Mouse (Mus musculus) thymus, postnatal 0 days (tissue): ENCODE measurements around the gene Fam131c. TPM values are rescaled to one million over a fixed set of nuclear protein-coding genes. Genes with fewer than 3 reads are reported as not detected.
A peak's percentile ranks its signal among the peaks of the same experiment; 100 is the strongest.

Experiments used
- DNase-seq: peaks from one replicate; pipeline ENCODE4 v3.0.0-alpha.2; 2015; ENCODE audit warnings: low spot score
- polyA plus RNA-seq: library from polyadenylated mRNA; unstranded; fragments of >200 nt; fragmentation: Nextera tagmentation; extraction: Ambion mirVana; gene quantifications from 2 replicates; pipeline ENCODE4 v1.2.1, GENCODE M21; 2015

Gene Fam131c
- polyA plus RNA-seq, 1 experiment from 2014 or later, result 0.25 TPM

DNA sequence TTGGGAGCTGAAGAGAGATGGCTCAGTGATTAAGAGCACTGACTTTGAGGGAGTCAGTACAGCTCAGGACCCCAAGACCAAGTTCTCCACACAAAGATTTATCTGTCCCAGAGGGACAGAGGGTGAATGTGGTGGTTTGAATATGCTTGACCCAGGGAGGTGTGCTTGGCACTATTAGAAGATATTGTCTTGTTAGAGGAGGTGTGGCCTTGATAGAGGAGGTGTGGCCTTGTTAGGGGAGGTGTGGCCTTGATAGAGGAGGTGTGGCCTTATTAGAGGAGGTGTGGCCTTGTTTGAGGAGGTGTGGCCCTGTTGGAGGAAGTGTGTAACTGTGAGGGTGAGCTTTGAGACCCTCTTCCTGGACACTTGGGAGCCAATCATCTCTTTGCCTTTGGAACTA lies 10.2 kb upstream of the Fam131c start:
- no peak for DNase-seq

DNA sequence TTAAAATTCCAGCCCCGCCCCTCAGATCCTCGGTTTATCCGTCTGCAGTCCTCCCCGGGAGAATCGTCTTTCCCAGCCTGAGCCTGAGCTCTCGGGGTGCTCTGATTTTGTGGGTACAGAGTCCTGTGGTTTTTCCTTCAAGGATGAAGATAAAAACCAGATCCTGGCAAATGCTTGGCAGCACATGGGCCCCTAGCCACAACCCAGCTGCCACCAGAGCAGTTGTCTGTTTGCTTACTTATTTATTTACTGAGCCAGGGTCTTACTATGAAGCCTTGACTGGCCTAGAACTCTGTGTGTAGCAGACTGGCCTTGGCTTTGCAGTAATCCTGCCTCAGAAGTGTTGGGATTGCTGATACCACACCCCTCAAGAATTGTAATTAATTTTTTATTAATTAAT lies 8.8 kb upstream of the Fam131c start:
- no peak for DNase-seq

DNA sequence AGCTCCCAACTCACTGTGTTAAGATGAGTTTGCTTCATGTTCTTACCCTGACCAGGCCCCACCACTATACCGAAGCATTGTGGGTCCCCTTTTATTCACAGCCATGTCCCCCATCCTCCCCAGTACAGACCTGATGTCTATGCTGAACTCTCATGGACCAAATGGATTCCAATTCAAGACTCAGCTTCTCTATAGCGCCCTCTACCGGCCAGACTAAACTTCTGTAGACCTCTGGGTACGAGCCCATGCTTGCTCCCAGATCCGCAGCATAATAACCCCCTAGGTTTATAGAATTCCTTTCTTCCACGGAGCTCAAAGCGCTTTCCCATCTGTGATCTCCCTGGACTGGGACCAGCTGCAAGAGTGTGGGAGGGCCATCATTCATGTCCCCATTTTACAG lies 7.2 kb upstream of the Fam131c start:
- peak; percentile 33 for DNase-seq

DNA sequence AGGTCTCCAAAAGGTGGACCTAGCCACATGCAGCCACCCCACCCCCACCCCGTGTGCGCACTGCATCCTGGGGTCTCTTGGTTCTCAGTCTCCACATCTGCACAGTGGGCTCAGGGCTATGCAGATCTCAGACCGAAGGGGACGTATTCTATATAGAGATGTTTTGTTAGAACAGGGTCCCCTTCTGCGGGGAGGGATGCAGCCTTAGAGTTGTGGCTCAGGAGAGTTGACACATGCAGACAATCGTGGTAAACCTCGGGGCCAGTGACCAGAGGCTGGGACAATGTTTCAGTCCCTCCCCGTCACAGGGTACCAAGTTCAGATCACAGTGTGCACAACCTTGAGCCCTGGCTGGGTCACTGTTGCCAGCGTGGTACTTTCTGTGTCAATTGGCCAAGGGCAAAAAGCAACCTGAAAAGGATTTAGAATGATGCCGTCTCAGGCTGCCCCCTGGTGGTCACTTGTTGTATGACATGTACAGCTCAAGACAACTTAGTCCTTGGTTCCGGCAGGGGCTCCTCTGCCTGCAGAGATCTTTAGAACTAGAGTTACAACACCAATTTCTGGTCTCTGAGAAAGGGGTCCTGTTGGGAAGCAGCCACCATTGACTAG lies 5.0 kb upstream of the Fam131c start:
- DNase-seq, result peak; percentile 73

DNA sequence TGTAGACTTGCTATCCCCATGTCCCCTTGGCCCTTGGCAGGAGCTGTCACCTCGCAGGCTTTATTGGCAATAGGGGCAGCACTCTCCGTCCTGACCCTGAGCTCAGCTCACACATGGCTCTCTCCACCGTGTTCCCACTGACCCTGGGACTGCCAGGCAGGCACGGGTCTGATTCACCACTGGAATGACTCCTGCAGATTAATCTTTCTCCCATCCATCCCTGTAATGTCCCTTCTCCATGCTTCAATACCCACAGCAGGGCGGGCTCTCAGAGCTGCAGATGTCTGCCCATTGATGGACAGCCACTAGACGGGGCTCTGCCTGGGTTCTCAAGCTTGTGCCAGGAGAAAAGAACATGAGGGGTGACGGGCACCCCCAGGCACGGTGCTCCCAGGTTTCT lies 2.9 kb upstream of the Fam131c start:
- no peak for DNase-seq

DNA sequence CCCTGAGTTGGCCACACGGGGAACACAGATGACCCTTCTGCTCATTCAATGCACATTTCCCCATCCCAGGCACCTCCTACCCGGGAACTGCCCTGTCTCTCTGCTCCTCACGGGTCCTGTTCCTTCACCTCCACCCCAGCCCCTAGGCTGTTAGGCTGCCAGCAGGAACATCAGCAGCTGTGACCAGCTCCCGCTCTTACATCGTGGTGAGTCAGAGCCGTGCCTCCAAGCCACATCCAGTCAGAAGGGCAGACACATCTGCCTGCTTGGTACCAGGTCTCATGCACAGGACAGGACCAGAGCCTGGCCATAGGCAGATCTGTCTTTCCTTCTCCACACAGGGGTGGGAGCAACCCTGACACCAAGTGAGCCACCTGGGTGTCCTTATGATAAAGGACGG lies 2.1 kb upstream of the Fam131c start:
- no peak for DNase-seq

DNA sequence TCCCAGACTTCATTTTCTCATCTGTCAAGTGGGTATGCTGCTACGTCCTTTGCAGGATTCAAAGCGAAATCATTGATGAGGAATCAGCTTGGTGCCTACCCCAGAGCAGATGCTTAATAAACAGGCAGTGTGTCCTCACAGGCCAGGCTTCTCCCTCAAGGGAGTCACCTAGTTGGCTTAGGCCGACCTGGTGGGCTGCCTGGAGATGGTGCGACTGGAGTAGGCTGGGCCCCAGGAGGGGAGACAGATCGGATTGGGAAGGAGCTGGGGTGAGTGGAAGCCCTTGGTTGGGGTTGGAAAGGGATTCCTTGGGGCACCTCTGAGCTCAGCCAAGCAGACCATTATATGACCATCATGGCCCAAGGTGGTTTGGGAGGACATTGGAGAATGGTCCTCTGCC lies 4.4 kb downstream of the Fam131c start:
- DNase-seq, result no peak

DNA sequence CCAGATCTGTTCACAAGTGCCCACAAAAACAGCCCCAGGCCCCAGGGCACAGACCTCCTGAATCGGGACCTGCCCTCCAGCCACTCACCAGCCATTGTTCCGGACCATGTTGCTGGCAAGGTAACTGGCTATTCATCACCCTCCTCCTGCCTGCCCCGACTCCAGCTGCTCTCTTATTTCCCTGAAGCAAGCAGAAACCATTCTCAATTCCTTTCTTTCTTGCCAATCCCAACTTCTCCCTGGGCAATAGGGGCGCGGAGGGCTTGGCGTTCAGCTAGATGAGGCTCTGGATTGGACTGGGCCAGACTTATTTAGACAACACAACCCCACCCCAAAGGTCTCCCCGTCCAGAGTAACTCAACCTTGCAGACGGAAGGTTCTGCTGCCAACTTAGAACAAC lies 11.7 kb downstream of the Fam131c start:
- DNase-seq, result no peak

DNA sequence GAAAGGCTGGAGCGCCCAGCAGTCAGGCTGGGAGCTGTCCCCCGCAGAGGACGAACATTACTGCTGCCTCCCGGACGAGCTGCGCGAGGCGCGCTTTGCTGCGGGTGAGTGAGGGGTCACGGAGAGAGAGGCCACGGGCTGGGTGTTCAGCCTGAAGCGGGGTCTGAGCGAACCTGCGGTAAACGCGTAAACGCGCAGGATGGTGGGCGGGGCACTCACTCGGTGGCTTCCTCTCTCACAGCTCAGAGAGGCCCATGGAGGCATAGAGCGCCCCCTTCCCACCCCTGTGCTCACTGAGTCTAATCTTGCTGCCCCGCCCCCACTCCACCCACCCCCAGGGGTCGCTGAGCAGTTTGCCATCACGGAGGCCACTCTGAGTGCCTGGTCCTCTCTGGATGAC lies 14.4 kb downstream of the Fam131c start:
- DNase-seq, result peak; percentile 21

DNA sequence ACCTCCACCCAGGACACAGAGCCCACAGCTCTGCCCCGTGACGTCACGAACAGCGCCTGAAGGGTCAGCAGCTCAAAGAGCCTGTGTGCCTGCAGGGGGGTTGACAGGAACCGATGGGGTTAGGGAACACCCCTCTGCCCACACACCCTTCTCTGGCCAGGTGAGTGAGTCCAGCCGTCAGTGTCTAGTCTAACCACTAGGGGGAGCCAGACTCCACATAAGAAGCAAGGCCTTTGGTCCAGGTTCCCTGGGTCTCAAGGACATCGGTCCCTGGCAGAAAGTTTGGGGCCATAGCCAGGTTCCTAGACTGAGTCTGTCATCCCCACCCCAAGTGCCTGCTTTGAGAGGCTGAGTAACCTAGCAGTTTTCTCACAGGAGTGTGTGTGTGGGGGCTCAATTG lies 17.3 kb downstream of the Fam131c start:
- peak; percentile 61 for DNase-seq

DNA sequence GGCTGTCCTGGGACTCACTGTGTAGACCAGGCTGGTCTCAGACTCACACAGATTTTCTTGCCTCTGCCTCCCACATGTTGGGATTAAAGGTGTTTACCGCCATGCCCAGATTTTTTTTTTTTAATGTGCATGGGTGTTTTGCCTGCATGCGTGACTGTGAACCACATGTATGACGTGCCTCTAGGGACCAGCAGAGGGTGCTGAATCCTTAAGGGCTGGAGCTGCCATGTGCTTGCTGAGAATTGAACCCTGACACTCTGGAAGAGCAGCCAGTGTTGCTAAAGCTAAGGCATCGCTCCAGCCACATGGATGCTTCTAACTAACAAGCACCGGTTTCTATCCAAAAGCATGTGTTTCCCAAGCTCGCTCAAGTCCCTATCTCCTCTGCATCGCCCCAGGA lies 18.1 kb downstream of the Fam131c start:
- DNase-seq, result no peak

DNA sequence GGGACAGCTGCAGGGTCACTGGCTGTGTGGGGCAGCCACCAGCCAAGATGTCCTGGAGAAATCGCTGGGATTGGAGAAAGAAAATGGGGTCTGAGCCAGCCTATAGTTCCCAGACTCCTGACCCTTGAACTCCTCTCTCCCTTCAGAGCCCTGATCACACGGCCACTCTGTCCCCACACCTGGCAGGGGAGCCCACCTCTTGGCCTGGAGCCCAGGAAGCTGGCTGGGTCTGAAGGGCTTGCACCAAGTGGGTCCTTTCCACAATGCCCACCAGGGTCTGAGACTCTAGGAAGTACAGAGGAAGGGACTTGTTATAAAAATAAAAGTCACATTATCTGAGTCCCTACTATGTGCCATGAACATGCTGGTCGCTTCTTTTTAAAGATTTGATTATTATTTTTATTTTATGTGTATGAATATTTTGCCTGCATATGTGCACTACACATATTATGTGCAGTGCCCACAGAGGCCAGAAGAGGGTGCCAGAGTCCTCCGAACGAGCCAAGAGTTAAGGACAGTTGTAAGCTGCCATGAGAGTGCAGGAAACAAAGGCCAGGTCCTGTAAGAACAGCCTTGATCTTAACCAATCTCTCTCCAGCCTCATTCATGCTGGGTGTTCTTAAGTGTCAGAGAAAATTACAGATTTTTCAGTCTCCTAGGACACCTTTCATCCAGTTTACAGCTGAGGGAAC lies 19.2 kb downstream of the Fam131c start:
- peak; percentile 81 for DNase-seq

DNA sequence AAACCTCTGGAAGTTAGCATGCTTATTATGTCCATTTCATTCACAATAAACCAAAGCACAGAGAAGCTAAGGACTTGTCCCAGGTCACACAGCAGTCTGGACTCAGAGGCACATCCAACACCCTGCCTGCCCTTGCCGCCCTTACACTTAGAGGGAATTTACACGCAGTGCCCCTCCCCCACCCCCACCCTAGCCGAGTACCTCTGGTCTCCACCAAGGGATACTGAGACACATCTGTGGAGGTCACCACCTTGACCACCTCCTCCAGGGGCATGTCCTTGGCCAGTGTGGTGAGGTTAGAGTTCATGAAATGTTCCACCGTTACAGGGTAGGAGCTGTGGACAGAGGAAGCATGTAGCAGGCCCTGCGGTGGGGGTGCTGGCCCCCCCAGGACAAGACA lies 19.9 kb downstream of the Fam131c start:
- no peak for DNase-seq

DNA sequence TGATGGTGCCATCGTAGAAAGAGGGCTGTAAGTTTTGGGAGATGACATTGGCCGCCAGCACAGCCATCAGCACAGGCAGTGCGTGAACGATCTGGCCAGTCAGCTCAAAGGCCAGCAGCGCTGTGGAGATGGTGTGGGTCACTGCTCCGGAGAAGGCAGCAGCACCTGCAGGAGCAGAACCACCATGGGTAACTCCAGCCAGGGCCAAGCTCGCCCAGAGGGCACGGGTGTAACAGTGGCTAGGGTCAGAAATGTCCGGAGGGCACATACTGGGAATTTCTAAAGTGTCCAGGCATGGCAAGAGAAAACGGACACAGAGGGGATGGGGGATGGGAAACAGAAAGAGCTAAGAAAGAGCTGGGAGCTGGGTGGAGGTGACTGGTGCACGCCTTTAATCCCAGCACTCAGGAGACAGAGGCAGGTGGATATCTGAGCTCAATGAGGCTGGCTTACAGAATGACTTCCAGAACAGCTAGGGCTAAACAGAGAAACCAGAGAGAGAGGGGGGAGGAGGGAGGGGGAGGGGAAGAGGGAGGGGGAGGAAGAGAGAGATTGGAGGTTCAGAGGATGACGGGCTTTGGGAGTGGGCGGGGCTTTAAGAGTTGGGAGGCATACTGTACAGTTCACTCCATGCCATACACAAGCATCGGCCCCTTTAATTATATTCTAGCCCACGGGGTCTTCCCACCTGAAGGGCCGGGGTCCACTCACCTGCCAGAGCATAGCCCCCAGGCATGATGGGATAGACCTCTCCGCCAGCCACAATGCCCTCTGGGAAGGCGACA lies 21.5 kb downstream of the Fam131c start:
- no peak for DNase-seq

DNA sequence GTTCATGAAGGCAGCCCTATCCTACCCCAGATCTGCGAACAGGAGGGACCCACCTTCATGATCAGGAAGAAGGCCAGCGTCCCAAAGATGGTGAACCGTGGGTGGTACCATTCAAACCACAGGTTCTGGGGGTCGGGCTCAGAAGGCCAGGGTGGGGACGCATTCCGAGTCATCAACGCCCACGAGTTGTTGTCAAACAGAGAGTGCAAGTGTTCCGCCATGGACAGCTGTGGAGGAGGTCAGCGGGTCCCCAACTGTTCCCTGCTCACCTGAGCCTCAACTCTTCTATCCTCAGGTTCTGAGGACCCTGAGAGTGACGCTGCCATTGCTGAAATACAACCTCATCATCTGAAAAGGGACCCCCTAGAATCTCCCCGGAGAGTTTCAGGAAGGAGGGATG lies 23.3 kb downstream of the Fam131c start:
- DNase-seq, result no peak

DNA sequence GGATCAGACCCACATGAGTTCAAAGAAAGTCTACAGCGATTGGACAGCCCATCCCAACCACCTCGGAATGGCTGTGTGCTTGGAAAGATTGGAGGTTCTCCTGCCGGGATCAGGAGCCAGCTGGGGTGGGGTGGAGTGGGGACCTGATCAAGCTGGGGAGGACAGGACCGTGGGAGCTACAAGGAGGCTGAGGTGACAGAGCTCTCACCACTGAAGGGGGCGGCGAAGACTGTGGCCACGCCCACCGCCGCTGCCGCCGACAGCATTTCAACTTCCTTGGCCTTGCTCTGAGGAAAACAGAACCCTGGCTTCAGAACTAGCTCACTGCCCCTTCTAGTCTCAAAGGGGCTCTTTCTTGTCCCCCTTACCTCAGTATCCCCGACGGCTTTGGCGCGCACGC lies 26.7 kb downstream of the Fam131c start:
- no peak for DNase-seq

DNA sequence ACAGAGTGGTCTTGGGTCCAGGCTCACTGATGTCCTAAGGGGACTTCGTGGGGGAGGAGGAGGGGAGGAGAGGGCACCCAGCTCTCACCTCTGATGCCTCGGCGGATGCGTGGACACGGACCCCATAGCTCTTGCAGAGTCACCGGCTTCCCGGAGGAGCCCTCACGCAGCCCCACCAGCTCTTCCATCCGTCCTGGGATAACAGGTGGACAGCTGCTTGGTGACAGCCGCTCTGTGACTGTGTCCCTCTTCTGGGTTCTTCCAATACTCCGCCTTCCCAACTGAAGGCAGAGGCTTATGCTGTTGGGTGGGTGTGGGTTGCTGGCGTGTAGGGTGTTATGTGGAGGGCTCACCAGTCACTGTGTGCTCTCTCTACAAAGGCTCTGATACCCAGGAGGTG lies 29.8 kb downstream of the Fam131c start:
- DNase-seq, result no peak

DNA sequence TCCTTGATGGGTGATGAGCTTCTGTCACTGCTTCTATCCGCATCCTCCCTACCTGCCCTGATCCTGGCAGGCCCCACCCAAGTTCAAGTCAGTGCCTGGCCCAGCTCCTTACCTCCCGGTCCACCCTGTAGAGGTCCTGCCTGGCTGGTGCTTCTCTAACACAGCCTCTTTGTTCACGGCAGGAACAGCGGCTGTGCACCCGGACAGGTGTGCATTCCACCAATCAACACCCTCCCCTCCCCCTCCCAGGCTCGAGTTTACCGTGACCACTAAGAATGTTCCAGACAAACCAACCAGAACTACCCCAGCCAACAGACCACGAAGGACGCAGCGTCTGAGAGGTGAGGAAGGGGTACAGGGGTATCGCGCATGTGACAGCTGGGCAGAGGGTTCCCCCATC lies 30.5 kb downstream of the Fam131c start, which contains the start of gene Clcnka:
Gene Clcnka, minus strand, starts transcription at position 180 of the 400 bp plus-strand sequence.
- no peak for DNase-seq

DNA sequence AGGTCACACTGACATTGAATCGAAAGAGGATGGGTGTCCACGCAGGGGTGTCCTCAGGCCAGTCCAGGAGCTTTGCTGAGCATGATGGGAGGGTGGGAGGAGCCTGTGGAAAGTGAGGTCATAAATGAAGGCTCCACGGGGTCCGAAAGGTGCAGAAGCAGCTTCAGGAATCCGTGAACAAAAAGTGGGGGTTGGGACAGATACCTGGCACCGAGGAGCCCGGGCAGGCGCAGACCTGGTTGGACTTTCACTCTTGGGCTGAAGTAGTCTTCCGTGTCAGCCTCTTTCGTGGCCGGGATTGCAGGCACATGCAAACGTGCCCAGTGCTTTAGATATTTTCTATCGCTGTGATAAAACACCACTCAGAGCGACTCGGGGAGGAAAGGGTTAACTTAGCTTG lies 32.2 kb downstream of the Fam131c start:
- no peak for DNase-seq

DNA sequence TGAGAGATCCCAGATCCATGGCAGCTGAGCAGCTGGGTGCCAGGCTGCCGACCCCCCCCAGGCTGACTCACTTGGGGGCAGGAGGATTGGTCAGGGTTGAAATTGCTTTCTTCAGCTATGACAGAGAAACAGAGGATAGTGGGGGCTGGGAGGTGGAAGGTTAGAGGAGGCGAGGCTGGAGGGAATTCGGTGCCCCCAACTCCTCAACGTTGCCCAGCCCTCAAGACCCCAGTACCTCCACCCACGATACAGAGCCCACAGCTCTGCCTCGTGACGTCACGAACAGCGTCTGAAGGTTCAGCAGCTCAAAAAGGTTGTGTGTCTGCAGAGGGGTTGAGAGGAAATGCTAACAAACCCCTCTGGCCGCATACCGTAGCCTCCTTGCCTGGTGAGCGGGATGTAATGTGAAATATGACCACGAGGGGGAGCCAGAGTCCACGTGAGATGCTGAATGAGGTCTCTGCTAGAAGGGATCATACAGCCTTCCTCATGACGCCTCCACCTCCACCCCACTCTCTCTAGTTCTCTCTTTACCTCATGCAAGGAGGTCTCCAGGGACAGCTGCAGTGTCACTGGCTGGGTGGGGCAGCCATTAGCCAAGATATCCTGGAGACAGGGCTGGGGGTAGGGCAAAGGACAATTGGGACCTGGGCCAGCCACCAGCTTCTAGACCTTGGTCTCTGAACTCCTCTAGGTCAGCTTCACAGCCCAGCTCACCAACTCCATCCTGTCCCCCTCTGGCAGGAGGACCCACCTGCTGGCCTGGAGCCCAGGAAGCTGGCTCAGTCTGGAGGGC lies 36.7 kb downstream of the Fam131c start:
- DNase-seq, result peak; percentile 88

DNA sequence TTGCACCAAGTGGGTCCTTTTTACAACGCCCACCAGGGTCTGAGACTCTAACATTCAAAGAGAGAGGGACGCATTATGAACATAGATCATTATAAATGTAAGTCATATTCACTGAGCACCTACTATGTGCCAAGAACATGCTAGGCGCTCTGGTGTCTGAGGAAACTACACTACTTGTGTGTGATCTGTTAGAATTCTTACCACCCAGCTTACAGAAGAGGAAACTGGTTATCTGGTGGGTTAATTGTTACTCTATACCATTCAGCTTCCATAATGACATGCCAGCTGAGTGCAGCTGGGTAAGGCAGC lies 37.2 kb downstream of the Fam131c start:
- DNase-seq, result no peak
